Mouse (Mus musculus) heart, postnatal 25 days (tissue): ENCODE measurements around the gene Atg2b. TPM values are rescaled to one million over a fixed set of nuclear protein-coding genes. Genes with fewer than 3 reads are reported as not detected.

ENCODE experiments used
- DNase-seq: peaks from one replicate; pipeline ENCODE4 v3.0.0; 2022; ENCODE audit warnings: low spot score
- intact Hi-C: fragments of 180-260 bp; cut with DNase I; formaldehyde crosslinking; loops from one replicate; pipeline ENCODE4 v1.15.1; 2025
- total RNA-seq, 2 experiments: library from RNA; stranded (reverse); gene quantifications; 2 replicates each; pipeline ENCODE4 v1.2.3; 2021

The Atg2b gene
- total RNA-seq, 2 experiments from 2014 or later = 17.0 to 18.8 TPM

DNA sequence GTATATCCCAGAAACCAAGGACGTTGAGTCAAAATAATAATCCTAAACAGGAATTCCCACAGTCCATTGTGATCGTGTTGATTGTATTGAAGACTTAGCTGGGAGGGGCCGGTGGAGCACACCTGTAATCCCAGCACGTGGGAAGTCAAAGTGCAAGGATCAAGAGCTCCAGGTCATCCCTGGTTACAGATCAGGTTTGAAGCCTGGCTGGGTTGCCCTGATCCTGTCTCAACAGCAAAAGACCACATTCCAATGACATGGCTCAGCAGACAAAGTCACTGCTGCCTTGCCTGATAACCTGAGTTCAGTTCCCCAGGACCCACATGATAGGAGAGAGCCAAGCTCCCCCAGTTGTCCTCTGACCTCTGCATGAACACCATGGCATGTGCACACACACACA lies 2.4 kb upstream of the Atg2b start:
- intact Hi-C loops = loop anchor here (10.0 kb wide), 1 partner anchor 327 kb away; the partner anchor contains the start of gene Vrk1
- no peak for DNase-seq

DNA sequence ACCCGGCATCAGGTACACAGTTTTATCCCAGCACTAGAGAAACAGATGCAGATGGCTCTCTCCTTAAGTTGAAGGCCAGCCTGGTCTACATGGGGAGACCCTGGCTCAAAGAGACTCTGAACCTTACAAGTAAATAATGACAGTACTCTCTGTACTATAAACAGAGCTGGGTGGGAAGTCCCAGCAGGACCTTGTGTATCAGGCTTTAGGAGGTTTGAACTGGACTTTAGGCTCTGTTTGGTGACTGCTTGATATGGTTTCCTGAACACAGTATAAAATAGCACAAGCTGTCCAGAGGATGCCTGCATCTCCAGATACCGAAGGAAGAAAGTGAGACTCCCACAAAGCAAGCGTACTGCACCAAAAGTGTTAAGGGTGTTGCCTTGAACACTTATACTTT lies 1.8 kb upstream of the Atg2b start:
- no peak for DNase-seq
- intact Hi-C loops = loop anchor here (10.0 kb wide), 1 partner anchor 328 kb away; the partner anchor contains the start of gene Vrk1

DNA sequence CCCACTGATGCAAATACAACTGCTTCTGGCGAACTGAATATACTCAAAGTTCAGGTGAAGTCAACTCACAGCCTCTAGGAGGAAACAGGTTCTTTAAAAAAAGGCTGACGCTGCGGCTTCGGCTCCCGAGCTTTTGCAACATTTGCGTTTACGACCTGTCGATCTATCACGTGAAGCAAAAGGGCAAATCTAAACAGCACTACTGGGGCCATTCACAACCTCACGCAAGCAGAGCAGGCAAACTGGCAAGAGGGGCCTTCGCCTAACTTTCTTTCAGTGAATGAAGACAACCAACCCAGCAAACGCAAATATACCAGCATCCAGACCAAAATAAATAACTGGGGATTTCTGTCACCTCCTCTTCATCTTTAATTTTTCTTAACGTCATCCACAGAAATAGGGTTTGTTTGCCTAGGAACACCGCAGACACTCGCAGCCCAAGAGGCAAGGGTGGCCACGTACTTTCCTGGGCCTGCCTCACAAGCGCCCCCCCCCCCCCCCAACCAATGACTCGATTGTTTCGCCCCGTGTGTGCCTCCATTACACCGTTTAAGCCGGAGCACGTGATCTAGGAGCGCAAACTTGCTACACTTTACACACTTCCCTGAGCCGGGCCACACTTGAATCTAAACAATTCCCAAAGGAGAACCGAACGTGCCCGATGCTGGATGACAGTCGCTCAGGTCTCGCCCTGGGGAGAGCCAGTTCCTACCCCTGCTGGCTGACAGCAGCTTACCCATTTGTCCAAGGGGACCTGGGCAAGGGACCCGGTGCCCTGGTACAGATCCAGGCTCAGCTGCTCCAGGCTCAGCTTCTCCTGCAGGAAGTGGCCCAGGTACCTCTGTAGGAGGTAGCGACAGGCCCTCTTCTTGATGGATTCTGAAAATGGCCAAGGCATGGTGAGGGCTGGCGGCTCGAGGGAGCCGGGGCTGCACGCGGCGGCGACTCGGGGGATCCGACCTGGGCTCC lies 794 bp downstream of the Atg2b start, which contains the start of gene Gskip:
Gene Gskip (plus strand): TSS at position 897 of the 969 bp plus-strand sequence.
- intact Hi-C loops = loop anchor here (2.0 to 10.0 kb wide), 3 partner anchors 38 to 331 kb away; partner anchors contain the start of genes Papola and Vrk1
- DNase-seq = peak; percentile 14

DNA sequence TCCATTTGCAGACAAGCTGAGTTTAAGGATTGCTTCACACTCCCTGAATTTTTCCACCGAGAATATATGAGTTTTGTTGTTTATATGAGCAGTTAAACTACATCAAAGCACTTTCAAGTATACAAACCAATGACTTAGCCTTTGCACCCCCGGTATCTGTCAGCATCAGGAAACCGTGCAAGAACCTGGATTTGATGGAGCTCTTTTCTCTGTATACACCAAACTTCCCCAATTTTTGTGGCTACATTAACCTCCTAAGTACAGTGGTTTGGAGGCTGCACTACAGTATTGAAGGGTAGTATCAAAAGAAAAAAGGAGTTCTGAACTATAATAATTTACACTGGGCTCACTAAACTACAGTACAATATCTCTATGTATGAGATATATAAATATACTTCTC lies 6.2 kb downstream of the Atg2b start:
- intact Hi-C loops = no loop called here
- no peak for DNase-seq

DNA sequence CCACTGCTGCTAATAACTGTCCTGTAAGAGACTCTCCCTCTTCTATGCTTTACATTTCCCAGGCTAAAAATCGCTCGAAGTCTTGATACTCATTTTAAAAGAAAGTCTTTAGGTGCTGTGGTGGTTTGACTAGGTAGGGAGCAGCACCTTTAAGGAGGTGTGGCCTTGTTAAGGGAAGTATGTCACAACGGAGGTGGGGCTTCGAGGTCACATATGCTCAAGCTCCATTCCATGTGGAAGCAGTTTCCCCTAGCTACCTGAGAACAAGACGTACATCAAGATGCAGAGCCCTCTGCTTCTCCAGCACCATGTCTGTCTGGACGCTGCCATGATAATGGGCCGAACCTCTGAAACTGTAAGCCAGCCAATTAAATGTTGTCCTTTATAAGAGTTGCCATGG lies 6.8 kb downstream of the Atg2b start:
- DNase-seq = no peak
- intact Hi-C loops = no loop called here

DNA sequence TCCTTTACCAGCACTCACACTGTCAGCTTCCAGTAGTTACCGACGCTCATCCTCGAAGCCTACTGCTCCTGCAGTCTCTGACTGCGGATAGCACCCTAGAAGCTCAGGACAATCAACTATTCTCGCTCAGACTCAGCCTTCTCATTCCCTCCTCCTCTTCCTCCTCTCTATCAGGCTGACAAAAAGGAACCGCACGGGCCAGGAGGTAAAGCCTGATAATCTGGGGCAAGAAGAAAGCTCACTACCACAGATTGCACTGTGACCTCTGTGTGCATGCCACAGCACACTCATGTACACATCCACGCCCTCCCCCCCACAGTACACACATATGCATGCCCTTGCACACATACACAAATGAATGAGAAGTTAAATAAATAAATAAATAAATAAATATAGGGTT lies 8.7 kb downstream of the Atg2b start:
- intact Hi-C loops = no loop called here
- no peak for DNase-seq

DNA sequence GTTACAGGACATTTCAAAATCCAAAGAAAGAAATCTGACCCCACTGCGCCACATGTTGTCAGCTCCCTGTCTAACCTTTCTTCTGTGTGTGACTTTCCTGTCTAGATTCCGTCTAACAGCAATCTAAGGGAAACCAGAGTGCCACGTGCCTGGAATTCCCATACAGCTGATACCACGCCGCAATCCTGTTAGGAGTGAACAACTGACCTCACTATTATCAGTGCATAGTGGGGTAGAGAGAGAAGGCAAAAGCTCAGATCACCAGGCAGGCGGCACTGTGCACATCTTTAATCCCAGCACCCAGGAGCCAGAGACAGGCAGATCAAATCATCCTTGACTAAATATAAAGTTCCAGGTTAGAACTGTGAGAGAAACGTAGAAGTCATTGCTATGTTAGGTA lies 29.2 kb downstream of the Atg2b start:
- intact Hi-C loops = no loop called here
- no peak for DNase-seq

DNA sequence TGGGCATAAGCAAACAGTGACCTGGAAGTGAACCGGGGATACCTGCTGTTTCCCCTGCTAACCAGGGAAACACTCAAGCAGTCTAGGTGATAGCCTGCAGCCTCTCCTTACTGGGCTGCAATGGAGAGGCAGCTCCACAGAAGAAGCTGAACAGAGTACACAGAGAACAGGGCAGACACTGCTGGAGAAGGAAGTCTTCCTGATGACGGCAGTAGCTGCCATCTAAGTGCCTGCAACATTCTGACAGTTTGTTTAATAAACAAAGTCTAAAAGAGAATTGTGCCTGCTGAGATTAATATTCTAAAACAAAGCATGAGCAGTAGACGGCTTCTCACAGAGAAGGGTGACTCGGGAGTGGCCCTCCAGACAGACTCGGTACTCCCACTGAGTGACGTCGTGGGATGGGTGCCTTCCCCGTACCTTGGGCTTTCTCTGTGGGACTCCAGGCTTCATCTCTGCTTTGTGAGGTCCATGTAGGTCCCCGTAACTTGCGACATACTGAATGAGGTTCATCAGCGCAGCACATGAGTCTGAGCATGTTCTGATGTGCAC lies 42.2 kb downstream of the Atg2b start:
- intact Hi-C loops = no loop called here
- DNase-seq = no peak

DNA sequence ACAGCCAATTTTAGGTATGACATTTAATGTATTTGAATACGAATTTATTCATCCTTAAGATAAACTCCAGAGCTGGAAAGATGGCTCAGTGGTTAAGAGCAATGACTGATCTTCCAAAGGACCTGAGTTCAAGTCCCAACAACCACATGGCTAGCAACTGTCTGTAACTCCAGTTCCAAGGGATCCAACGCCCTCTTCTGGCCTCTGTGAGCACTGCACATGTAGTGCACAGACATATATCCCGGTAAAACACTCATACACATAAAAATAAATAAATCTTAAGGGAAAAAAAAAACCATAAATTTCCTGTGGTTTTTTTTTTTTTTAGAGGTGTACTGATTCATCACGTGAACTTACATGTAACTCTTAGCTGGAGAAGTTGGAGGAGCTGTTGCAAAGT lies 47.5 kb downstream of the Atg2b start:
- DNase-seq = no peak
- intact Hi-C loops = no loop called here

DNA sequence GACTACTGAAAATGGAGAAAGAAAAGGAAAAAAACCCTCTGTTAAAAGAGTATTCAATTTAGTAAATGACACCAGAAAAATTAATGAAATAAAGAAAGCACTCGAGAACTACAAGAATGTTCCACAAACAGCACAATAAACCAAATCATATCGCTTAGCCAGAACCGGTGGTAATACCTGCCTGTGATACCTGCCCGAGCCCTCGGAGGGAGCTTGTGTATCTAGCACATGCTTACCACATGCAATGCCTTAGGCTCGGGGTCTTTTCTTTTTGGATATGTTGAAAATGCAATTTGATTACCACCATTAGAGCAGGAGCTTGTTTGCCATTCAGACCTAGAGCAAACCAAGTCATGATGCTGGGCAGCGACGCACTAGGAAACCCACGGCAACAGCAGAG lies 48.5 kb downstream of the Atg2b start:
- intact Hi-C loops = no loop called here

DNA sequence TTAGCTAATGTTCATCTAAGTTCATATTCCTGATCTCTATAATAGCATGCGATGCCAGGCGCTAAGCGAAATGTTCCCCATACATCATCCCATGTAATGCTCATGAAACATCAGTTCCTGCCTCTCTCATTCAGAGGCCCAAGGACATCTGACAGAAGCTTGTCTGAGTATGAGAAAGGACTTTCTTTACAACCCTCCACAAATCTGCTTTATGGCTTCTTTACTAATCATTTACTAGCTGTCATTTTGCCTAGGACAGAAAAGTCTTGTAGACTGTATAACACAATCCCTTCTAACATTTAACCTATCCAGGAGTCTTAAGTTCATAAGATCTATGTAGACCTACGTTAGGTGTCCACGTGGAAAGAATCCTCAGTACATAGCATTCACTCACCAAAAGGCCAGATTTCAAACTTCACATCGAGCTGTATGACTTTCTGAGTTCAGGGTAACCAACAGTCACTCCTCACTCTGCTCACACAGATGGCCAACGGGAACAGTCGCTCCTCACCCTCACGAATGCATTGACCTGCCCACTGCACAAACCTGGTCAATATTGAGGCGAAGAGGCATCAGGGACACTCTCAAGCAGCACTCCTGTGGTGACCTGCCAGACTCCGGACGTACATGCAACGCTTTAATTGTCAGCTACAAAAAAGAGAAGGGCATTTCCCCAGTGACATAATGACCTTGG lies 50.5 kb downstream of the Atg2b start:
- intact Hi-C loops = no loop called here
- DNase-seq = no peak

More for the DNA sequence above, 48.5 kb downstream of the Atg2b start:
- no peak for DNase-seq

DNA sequence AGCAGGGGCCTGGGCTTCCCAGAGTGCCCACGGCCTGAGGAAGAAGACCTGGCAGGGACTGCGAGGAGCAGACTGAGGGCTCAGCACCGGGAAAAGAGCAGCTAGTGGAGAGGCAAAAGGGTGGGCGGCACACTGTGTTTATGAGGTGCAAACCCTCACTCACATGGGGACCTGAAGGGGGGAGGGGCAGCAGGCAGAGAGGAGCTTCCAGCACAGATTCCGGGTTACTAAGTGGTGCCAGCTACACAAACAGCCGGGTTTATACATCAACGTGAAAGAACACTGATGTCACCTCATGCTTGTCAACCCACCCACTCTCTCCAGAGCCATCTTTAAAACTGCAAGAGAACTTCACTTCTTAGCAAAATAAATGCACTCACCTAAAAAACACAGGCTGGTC lies 59.2 kb downstream of the Atg2b start:
- DNase-seq = no peak
- intact Hi-C loops = no loop called here

DNA sequence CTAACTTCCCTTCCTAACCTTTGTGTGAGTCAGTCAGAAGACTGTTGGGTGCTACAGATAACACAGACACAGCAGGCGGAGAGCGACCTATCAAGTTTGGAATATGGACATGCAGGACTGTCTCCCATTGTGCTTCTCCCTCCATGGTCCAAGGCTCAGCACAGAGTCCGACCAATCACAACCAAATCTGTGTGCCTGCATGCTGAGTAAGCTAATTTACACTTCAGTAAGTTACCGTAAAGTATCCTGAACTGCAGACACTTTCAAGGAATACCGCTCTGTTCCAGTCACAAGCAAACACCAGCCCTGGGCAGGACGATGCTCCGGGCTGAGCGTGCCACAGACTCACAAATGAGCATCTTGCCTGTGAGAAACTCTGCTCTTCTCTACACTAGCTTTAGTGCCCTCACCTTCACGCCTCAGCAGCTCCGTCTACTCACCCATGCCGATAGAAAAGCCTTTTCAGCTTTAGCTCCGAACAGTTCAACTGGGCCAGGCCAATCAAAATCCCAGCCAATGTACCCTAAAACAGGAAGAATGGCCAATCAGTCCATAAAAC lies 62.0 kb downstream of the Atg2b start:
- intact Hi-C loops = no loop called here
- no peak for DNase-seq

DNA sequence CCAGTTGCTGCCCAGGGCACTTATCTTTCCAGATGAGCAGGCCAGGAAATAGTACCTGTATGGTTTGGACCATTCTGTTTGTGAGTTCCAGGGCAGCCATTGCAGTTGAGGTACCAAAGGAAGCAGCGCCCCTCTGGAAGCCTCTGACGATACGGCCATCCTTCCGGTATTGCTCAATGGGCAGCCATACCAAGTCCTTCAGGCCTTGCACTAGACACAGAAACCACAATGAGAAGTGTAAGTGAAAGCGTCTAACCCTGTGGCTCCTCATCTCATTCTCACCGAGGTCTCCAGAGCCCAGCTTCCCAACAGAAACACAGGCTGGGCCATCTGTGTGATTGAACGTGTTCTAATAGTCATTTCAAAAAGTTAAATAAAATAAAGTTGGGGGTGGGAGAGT lies 63.0 kb downstream of the Atg2b start:
- DNase-seq = no peak
- intact Hi-C loops = no loop called here

DNA sequence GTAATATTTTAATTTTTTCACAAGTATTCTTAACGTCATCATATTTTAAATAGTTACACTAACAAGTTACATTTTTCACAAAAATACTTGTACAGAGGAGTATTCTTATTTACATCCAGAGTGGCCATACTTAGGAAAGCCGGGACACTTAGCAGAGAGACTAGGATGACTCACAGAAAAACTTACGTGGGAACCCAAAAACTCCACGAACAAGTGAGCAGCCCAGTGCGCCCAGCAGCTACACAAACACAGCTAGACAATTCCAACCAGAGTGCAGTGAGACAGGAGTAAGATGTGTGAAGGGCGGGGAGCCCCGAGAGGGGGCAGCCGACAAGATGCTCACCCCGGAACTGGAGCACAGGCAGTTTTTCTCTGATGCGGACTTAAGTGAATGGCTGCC lies 71.5 kb downstream of the Atg2b start:
- intact Hi-C loops = no loop called here
- DNase-seq = no peak

DNA sequence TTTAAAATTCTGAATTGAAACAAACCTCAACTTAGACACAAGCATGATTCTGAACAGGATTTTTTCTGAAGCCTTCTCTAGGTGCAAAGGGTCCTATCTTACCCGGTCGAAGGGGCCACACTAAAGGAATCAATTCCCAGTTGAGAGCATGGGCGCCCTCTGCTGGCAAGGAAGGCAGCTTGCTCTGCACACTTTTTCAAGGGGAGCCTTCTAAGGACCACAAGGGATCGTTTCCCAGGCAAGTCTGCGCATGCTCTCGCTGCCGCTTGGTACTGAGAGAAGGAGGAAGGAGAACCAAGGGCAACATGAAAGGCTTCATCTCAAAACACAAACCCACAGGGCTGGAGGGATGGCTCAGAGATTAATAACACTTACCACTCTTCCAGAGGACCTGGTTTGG lies 73.3 kb downstream of the Atg2b start:
- intact Hi-C loops = no loop called here
- DNase-seq = no peak

DNA sequence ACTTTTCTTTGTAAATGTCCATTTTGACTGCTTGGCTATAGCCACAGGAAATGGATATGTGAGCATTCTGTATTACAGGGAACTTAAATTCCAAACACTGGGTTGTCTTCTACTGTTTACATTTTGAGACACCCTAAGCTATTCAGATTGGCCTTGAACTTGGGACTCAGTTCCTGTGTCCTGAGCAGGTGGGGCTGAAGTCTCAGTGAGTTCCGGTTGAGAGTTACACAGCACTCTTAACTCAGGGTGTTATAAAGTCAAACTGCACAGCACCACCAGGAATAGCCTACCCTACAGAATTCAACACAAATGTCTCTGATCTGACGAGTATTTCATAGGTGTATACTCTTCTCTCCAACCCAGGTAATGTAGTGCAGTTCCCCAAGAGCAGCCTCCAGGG lies 74.0 kb downstream of the Atg2b start:
- DNase-seq = no peak
- intact Hi-C loops = no loop called here

DNA sequence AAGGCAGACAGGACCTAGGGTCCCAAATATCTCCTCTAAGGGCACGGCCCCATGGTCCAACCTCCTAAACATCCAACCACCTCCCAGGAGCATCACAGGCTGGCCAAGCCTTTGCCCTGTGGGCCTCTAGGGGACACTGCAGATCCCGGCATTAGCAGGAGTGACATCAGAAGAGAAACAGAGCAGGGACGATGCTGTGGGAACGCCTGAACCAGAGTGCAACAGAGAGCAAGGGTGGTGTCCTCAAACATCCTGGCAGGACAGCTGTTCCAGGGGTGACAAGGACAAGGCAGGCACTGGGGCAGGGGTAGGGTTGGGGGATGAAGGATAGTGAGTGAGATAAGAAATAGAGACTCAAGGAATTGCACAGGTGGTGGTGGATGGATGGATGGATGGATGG lies 78.1 kb downstream of the Atg2b start:
- intact Hi-C loops = no loop called here
- DNase-seq = no peak

DNA sequence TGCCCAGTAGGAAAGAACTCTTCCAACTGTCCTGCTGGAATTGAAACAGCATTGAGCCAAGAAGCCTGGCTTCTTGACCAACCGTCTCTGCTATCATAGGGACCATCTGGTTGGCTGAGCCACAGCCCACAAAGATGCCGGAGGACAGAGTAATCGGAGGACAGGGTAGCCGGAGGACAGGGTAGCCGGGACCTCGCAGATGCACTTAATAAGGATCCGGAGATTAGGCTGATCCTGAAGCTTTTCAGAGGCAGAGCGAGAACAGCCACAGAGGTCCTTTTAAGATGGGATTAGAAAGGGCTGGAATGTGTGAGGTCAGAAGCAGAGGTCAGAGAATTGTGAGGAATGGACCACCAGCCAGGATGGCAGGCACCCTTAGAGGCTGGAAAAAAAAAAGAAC lies 79.8 kb downstream of the Atg2b start:
- DNase-seq = no peak
- intact Hi-C loops = no loop called here

DNA sequence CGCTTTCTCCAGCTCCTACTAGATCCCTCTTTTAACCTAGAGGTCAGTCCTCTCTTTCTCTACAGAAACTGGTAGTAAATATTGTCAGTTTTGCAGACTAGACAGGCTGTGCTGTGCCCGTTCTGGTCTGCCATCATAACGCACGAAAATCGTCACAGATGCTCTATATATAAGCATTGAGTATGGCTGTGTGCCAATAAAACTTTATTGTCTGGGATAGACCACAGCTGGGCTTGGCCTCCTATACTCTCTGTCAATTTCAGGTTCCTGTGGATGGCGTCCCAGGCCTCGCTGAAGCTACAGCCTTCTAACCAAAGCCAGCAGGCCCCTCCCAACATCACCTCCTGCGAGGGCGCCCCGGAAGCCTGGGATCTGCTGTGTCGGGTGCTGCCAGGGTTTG lies 81.1 kb downstream of the Atg2b start:
- DNase-seq = no peak
- intact Hi-C loops = no loop called here
